Mouse (Mus musculus): ENCODE measurements around the gene Tagln. TPM values are rescaled to one million over a fixed set of nuclear protein-coding genes. Genes with fewer than 3 reads are reported as not detected.

Gene Tagln
- total and polyA plus RNA-seq, 3 experiments = 0.59 to 2.3 TPM; not detected in 1

- dilution Hi-C loops (cut with MboI; ENCODE audit: extremely low pct_ligation_motif_present, extremely low pct_unique_long_range_greater_than_20kb, low sequenced_read_pairs) (no loop called here), in situ Hi-C loops (cut with MboI; ENCODE audit: low pct_ligation_motif_present, low pct_unique_long_range_greater_than_20kb, low sequenced_read_pairs) (no loop called here)
- DNase-seq (ENCODE audit: extremely low read depth) = no peak
Measured at GRCm38 (mm10) chr9:45938952-45939637, 3.2 kb upstream of the Tagln start.

DNA sequence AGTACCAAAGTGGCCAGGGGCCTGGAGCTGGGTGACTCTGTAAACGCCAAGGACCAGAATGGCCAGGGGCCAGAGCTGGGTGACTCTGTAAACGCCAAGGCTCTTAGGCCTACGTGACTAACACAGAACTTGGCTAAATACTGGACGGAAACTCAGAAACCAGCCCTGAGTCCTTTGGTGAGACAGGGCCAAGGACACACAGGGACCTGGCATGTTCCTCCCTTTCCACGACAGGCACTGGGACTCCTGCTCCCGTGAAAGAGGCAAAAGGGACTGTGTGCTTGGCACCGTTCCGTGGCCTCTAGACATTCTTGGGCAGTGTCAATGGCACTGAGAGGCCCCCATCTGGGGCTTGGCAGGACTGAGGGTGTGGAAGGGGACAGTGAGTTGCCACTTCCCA, 2.2 kb upstream of the Tagln start:
- H3K79me2 ChIP-seq (replicated peaks; ENCODE audit: control insufficient read depth, extremely low read depth, insufficient read depth, poor library complexity, severe bottlenecking) = no peaks in the 10 kb centered on the region
- H3K9me3 ChIP-seq (replicated peaks; ENCODE audit: low read length) = no peaks in the 10 kb centered on the region
- H3K36me3 ChIP-seq (replicated peaks in 1 of 2; ENCODE audit: control insufficient read depth in 1 of 2, insufficient read depth in 1 of 2, low read length in 1 of 2) = peaks cover 49 to 71% of the 10 kb centered on the region in 2 experiments
- DNase-seq (ENCODE audit: extremely low read depth) = no peak
- H3K4me2 ChIP-seq (ENCODE audit: insufficient read depth, low read depth, poor library complexity, severe bottlenecking) = no peak overlapping the region
- dilution Hi-C loops (cut with MboI; ENCODE audit: extremely low pct_ligation_motif_present, extremely low pct_unique_long_range_greater_than_20kb, low sequenced_read_pairs) = no loop called here
- H3K27me3 ChIP-seq (replicated peaks) = no peaks in the 10 kb centered on the region
- in situ Hi-C loops (cut with MboI; ENCODE audit: low pct_ligation_motif_present, low pct_unique_long_range_greater_than_20kb, low sequenced_read_pairs) = no loop called here
- H3K27ac ChIP-seq (ENCODE audit: insufficient read depth, low read depth) = no peak overlapping the region
- H3K4me3 ChIP-seq (replicated peaks in 1 of 3; ENCODE audit: low read depth in 2 of 3, low read length in 2 of 3, poor library complexity in 1 of 3) = no peak overlapping the region
- no peak overlapping the region for H3K9ac ChIP-seq (ENCODE audit: insufficient read depth, low read depth)
- no peak for TF ChIP-seq MAFK (IDR thresholded peaks at IDR 0.05; ENCODE audit: insufficient replicate concordance, low read length)
- TF ChIP-seq MEF2A (IDR thresholded peaks at IDR 0.05; ENCODE audit: borderline replicate concordance, low read depth, low read length) = no peak
- TF ChIP-seq CHD1 (IDR thresholded peaks at IDR 0.05; ENCODE audit: low read depth, low read length) = no peak
- TF ChIP-seq ZC3H11A (IDR thresholded peaks at IDR 0.05; ENCODE audit: low read depth, low read length) = no peak
- no peak for TF ChIP-seq USF1 (IDR thresholded peaks at IDR 0.05; ENCODE audit: low read depth, low read length)
- TF ChIP-seq RAD21 (IDR thresholded peaks at IDR 0.05; ENCODE audit: low read depth, low read length) = no peak
- TF ChIP-seq JUND (conservative IDR thresholded peaks at IDR 0.05; ENCODE audit: low read depth, low read length) = no peak
- TF ChIP-seq NELFE (IDR thresholded peaks at IDR 0.05; ENCODE audit: low read depth, low read length) = no peak
- no peak for TF ChIP-seq USF2 (conservative IDR thresholded peaks at IDR 0.05; ENCODE audit: low read depth, low read length)
- no peak for TF ChIP-seq ETS1 (conservative IDR thresholded peaks at IDR 0.05; ENCODE audit: low read depth, low read length)
- TF ChIP-seq TCF12 (IDR thresholded peaks at IDR 0.05; ENCODE audit: low read depth, low read length) = no peak
- peaks cover 0 to 24% of the 10 kb centered on the region in 2 experiments; a peak in 2 of 4 replicates for H3K4me1 ChIP-seq (ENCODE audit: control insufficient read depth in 1 of 2, insufficient read depth in 2 of 2)

More at GRCm38 (mm10) chr9:45938952-45939637, 3.2 kb upstream of the Tagln start:
- H3K4me3 ChIP-seq (replicated peaks in 1 of 3; ENCODE audit: low read depth in 2 of 3, low read length in 2 of 3, poor library complexity in 1 of 3) = no peak overlapping the region
- no peak overlapping the region for H3K27ac ChIP-seq (ENCODE audit: insufficient read depth, low read depth)
- no peak overlapping the region for H3K4me2 ChIP-seq (ENCODE audit: insufficient read depth, low read depth, poor library complexity, severe bottlenecking)
- TF ChIP-seq POLR2A (IDR thresholded peaks at IDR 0.05; ENCODE audit: low read depth, low read length) = no peak
- no peak for TF ChIP-seq MYC (IDR thresholded peaks at IDR 0.05; ENCODE audit: low read depth, low read length)
- no peak for TF ChIP-seq TCF12 (IDR thresholded peaks at IDR 0.05; ENCODE audit: low read depth, low read length)
- TF ChIP-seq MAFK (IDR thresholded peaks at IDR 0.05; ENCODE audit: insufficient replicate concordance, low read length) = no peak
- no peak for TF ChIP-seq ETS1 (conservative IDR thresholded peaks at IDR 0.05; ENCODE audit: low read depth, low read length)
- TF ChIP-seq NELFE (IDR thresholded peaks at IDR 0.05; ENCODE audit: low read depth, low read length) = no peak
- no peak for TF ChIP-seq CHD1 (IDR thresholded peaks at IDR 0.05; ENCODE audit: low read depth, low read length)
- no peak for TF ChIP-seq ZNF384 (IDR thresholded peaks at IDR 0.05; ENCODE audit: low read depth, low read length)
- no peak for TF ChIP-seq BHLHE40 (IDR thresholded peaks at IDR 0.05; ENCODE audit: low read depth, low read length)
- no peaks in the 10 kb centered on the region for H3K9me3 ChIP-seq (replicated peaks; ENCODE audit: low read length)
- peaks cover 59 to 77% of the 10 kb centered on the region in 2 experiments for H3K36me3 ChIP-seq (replicated peaks in 1 of 2; ENCODE audit: control insufficient read depth in 1 of 2, insufficient read depth in 1 of 2, low read length in 1 of 2)
- peaks cover 0 to 33% of the 10 kb centered on the region in 2 experiments; a peak in 2 of 4 replicates for H3K4me1 ChIP-seq (ENCODE audit: control insufficient read depth in 1 of 2, insufficient read depth in 2 of 2)
- H3K9ac ChIP-seq (ENCODE audit: insufficient read depth, low read depth) = no peak overlapping the region
- no peaks in the 10 kb centered on the region for H3K79me2 ChIP-seq (replicated peaks; ENCODE audit: control insufficient read depth, extremely low read depth, insufficient read depth, poor library complexity, severe bottlenecking)
- no peaks in the 10 kb centered on the region for H3K27me3 ChIP-seq (replicated peaks)
